Mouse (Mus musculus): Measurements from ENCODE around the gene Klra9.
"Not testable (repeated sequence)": the region's sequence is repeated elsewhere in the genome, so short reads cannot be mapped to it uniquely, and the experiment has no call there.

Gene Klra9

DNA sequence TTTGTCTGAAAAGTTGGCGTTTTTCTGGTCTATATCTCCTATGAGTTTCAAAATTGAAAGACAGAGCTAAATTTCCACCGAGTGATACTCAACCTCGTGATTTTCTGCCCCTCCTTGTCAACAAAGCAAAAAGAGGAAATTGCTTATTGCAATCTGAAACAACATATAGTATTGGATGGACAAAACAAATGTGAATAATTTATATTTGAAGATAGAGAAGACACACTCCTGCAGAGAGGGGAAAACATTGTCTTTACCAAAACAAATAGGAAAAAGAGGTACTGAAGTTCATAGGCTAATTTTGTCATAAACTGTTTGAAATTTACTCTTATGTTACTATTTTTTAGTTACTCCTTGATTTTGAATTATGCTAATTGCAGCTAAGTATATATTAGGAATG, at the start of gene Klra9:
Gene Klra9 (minus strand): TSS at position 101 of the 400 bp plus-strand sequence.
- not testable (repeated sequence) for DNase-seq (ENCODE audit: low read depth, low spot score)

- no peak for DNase-seq (ENCODE audit: low read depth, low spot score)
Measured at GRCm38 (mm10) chr6:130237536-130237935, 44.6 kb upstream of the Klra9 start.

- no peak for DNase-seq (ENCODE audit: low read depth, low spot score)
Measured at GRCm38 (mm10) chr6:130236635-130237034, 43.7 kb upstream of the Klra9 start.

- no peak for DNase-seq (ENCODE audit: low read depth, low spot score)
Measured at GRCm38 (mm10) chr6:130233222-130233621, 40.3 kb upstream of the Klra9 start, which contains the start of gene Klra7. Gene Klra7, minus strand, starts transcription at chr6:130233322.

DNA sequence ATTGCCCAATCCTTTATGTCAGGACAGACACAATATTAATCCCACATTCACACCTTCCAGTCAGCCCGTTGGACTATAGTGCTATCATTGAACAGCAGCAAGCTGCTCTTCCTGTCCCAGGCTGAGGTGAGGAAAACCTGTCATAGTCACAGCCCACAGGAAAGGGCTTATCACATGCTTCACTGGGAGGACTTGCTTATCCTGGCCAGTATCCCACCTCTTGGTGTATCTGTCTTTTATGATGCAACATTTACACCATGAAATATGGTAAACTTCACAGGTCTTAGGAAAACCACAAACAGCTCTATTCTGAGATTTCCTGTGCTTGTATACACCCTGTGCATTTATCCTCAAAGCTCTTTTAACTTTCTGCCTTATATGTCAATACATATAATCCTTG, 4.5 kb upstream of the Klra9 start:
- DNase-seq (ENCODE audit: low read depth, low spot score) = not testable (repeated sequence)

GRCm38 (mm10) chr6:130129798-130130197, 63.1 kb downstream of the Klra9 start, which contains the start of gene Klra8:
Gene Klra8, minus strand, starts transcription at chr6:130129898.
- DNase-seq (ENCODE audit: low read depth, low spot score) = not testable (repeated sequence)

Measured in 3T3-L1 (cell line).